Mouse (Mus musculus): ENCODE measurements at regions not wholly inside any gene's neighbourhood (a gene's known extent, or its start where the extent isn't known, plus 50 kb on each side); places are given as distances from the start of the nearest gene placed in this dataset.

DNA sequence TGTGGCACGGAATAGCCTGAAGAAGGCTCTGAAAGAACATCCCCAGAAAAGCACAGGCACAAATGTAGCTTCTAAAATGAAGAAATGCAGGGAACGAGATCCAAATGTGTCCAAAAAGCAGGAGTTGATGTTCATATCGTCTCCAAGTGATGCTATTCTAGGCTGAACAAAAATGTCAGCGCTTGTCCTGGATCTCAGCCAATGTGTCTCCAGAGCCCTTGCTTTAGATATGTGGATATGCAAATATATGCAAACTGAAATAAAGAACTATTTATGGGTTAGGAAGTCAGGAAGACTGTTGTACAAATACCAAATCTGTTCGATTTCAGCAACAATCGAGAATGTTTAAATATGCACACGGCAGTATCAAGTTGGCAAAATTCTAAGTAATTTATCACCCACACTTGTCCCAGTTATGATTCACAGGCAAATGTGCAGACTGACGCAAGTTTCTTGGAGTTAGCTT is 320.4 kb downstream of the Synb start:
- DNase-seq (ENCODE audit: low read depth, low spot score): peak; percentile 82

- DNase-seq (ENCODE audit: low read depth, low spot score): peak; percentile 65
Measured at GRCm38 (mm10) chr14:68966758-68967157, 327.3 kb downstream of the Synb start.

- peak; percentile 72 for DNase-seq (ENCODE audit: low read depth, low spot score)
Measured at GRCm38 (mm10) chr14:68954577-68955460, 339.3 kb downstream of the Synb start.

DNA sequence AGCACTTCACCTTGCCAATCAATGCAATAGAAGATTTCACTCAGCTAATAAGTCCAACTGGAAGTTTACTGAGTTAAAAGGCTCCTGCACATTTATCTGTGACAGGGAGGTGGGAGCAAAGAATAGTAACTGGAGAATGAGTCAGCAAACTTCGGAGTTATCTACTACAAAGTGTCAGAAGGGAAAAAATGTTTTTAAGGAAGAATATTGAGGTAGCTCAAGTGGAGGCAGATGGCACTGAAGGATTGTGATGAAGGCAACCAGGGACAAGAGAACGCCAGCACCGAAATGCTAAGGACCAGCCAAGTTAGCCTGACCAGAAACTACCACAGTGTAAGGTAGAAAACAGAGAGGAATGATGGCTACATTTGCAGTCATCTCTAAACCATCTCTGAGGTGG is 348.2 kb downstream of the Synb start:
- peak; percentile 82 for DNase-seq (ENCODE audit: low read depth, low spot score)

DNA sequence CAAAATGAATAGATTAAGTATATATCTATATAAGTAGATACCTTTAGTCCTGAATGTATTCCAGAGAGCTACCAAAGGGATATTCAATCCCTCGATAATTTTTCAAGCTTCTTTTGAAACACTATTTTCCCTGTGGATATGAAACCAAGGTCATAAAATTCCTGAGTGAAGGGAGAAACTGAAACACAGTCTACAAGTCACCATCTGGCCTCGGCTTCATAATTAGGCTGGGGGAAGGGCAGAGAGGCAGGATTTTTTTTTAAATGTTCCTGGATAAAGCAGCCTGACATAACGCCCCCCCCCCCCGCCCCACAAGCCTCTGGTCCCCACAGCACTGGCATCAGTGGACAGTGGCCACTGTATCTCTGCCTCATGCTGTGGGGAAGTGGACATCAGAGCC is 348.7 kb downstream of the Synb start:
- DNase-seq (ENCODE audit: low read depth, low spot score): peak; percentile 9

- no peak for DNase-seq (ENCODE audit: low read depth, low spot score)
Measured at GRCm38 (mm10) chr14:68941759-68942158, 352.3 kb downstream of the Synb start.

DNA sequence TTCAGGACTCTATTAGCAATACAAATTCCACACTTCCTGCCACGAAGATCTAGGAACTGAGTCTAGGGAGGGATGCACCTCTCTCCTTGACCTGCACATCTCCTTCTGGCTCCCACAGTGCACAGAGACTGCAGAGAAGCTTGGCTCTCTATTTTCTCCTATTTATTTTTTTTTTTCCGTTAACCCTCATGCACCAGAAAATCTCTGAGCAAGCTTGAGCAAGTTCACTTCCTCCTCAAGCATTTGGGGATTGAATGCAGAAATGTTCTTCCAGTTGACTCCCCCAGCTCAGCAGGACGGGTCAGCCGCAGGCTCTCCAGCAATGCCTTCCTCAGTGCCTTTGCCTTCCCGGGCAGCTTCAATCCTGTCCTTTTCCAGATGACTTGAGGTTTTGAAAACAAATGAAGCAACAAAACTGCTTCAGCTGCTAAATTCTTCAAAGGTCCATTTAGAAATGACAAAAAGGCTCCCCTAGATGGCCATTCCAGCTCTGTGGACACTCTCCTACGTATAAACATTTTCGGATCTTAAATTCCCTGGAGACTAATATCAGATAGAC is 352.9 kb downstream of the Synb start:
- no peak for DNase-seq (ENCODE audit: low read depth, low spot score)

GRCm38 (mm10) chr14:68935303-68935662 is 358.8 kb downstream of the Synb start:
- no peak for DNase-seq (ENCODE audit: low read depth, low spot score)

GRCm38 (mm10) chr14:68934611-68935302 is 359.3 kb downstream of the Synb start:
- DNase-seq (ENCODE audit: low read depth, low spot score): peak; percentile 92

DNA sequence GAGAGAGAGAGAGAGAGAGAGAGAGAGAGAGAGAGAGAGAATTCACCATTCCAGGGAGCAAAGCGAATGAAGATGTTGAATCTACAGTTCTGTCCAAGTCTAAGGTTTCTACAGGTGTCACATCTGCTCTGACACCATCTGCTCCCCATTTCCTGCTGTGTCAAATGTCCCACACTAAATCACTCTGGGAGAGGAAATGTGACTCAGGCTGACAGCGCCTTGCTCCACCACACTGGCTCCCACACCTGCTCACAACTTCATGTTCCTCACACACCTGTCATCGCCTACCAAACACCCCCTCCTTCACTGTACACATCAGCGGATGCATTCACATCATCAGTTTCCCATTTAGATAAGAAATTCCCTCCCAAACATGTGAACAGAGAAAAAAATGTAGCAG is 366.3 kb downstream of the Synb start:
- peak; percentile 46 for DNase-seq (ENCODE audit: low read depth, low spot score)

DNA sequence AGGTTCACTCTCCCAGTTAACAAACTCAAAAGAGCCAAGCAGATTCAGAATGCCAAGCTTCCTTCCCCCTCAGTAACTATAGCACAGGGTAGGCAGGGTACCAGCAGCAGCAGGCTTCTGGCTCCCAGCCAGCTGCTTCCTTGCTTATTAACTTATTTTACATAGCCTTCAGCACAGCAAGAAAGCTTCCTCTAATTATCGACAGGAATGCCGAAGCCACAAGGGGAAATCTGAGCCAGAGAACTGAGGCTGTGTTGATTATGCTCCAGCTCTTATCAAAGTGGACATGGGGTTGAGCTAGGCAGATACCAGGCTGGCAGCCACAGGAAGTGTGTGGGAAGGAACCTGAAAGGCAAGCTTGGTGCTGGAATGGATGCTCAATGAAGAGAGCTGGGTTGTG is 371.0 kb downstream of the Synb start:
- DNase-seq (ENCODE audit: low read depth, low spot score): peak; percentile 75

DNA sequence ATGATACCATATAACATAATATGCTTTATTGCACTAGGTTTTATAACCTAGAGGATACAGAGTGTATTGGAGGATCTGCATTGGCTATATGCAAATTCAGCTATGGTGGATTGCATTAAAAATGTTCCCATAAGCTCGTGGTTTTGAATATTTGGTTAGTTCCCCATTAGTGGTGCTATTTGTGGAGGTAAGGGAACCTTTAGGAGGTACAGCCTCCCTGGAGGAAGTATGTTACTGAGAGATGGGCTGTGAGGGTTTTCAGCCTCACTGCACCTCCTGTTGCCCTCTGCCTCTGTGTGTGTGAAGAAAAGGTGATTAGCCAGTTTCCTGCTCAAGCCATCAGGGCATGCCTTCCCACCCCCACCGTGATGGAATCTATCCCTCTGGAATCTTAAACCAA is 372.1 kb downstream of the Synb start:
- DNase-seq (ENCODE audit: low read depth, low spot score): no peak

DNA sequence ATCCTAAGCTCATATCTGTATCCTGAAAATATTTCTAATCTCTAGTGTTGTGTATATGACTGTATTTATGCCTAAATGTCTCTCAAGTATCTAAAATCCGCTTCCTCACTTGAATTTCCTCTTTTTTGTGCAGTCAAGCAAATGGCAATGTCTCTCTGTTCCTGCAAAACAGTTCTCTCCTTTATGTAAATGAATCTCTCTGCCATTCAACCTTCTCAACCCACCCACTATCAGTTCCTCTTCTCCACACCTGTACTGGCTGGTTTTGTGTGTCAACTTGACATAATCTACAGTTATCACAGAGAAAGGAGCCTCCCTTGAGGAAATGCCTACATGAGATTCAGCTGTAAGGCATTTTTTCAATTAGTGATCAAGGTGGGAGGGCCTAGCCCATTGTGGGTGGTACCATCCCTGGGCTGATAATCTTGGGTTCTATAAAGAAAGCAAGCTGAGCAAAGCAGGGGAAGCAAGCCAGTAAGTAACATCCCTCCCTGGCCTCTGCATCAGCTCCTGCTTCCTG is 375.5 kb downstream of the Synb start:
- DNase-seq (ENCODE audit: low read depth, low spot score): no peak

GRCm38 (mm10) chr14:68899921-68900320 is 394.2 kb downstream of the Synb start:
- DNase-seq (ENCODE audit: low read depth, low spot score): peak; percentile 43

GRCm38 (mm10) chr14:68877171-68877570 is 416.9 kb downstream of the Synb start:
- DNase-seq (ENCODE audit: low read depth, low spot score): peak; percentile 16

- DNase-seq (ENCODE audit: low read depth, low spot score): peak; percentile 26
Measured at GRCm38 (mm10) chr14:68861071-68861470, 433.0 kb downstream of the Synb start.

DNA sequence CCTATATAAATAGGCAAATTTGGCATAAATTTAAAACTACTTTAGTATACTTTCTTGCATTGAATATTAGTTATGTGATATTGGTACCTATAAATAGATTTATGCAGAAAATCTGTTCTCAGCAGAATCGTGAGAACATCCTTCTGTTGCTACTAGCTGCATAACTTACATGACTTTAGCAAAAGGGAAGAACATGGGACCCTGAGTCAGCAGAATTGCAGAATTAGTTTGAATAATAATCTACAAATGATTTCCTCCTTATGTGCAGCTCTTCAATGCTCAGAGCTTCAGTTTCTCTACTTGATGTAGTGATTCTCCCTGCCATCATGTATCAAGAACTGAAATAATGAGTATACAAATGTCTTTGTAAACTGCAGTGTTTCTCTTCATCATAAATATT is 436.2 kb downstream of the Synb start:
- peak; percentile 34 for DNase-seq (ENCODE audit: low read depth, low spot score)

- DNase-seq (ENCODE audit: low read depth, low spot score): no peak
Measured at GRCm38 (mm10) chr14:68848506-68848905, 445.6 kb downstream of the Synb start.

- peak; percentile 62 for DNase-seq (ENCODE audit: low read depth, low spot score)
Measured at GRCm38 (mm10) chr14:68847609-68848008, 446.5 kb downstream of the Synb start.

- DNase-seq (ENCODE audit: low read depth, low spot score): peak; percentile 35
Measured at GRCm38 (mm10) chr14:68820241-68820640, 473.9 kb downstream of the Synb start.

DNA sequence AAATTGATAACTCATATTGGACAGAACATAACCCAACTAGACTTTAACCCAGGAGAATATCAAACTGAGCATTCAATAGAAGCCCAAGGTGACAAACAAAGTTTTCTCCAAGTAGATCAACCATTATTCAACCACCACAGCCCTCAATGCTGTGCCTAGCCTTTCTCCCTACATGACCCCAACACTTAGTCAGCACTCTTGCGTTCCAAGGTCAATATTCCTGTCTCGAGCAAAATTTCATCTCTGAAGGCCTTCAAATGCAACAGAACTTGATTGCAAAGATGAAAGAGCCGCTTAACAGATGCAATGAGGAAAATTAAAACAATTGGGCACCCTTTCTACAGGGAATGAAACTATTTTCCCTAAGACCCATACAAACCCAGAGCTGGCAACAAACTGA is 485.1 kb downstream of the Synb start:
- no peak for DNase-seq (ENCODE audit: low read depth, low spot score)

GRCm38 (mm10) chr14:68807918-68808317 is 486.2 kb downstream of the Synb start:
- DNase-seq (ENCODE audit: low read depth, low spot score): no peak
